Mouse (Mus musculus): ENCODE measurements around the gene Tnk1. TPM values are rescaled to one million over a fixed set of nuclear protein-coding genes. Genes with fewer than 3 reads are reported as not detected.

The Tnk1 gene
- polyA plus RNA-seq, 1 experiment from 2014 or later = 0.69 TPM

DNA sequence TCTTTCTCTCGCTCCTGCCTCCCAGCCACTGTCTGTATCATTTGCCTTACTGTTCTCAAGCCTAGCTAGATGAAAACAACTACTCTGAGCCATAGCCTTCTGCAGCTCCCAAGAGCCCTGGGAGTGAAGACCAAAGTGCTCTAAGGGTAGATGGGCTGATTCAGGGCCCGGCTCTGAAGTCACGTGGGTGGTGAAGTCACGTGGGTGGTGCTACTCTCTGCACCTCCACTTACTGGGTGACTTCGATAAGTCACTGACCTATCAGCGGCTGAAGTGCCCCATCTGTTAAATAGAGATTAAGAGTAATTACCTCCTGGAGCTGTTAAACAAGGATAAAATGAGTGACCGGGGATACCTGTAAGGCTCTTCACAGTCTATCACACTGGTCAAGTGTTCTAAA lies 4.5 kb downstream of the Tnk1 start:
- peak; percentile 86 for DNase-seq
- Histone ChIP-seq H3K4me3 (ENCODE audit: low read depth, low read length) (peak overlapping the region; percentile 1), H3K27ac (ENCODE audit: low read depth) (peak overlapping the region; percentile 84)

GRCm38 (mm10) chr11:69850754-69851153 lies 7.8 kb downstream of the Tnk1 start:
- Histone ChIP-seq H3K27me3 (ENCODE audit: insufficient read depth, low read length) (no peaks in the 10 kb centered on the region), H3K36me3 (replicated peaks; ENCODE audit: insufficient read depth, low read length) (peaks cover 37% of the 10 kb centered on the region), H3K27ac (ENCODE audit: low read depth) (peak overlapping the region; percentile 76), H3K4me1 (ENCODE audit: insufficient read depth) (peaks cover 76% of the 10 kb centered on the region), H3K9ac (replicated peaks) (no peak overlapping the region), H3K9me3 (ENCODE audit: low read length) (no peaks in the 10 kb centered on the region), H3K4me3 (ENCODE audit: low read depth, low read length) (no peak overlapping the region), H3K4me2 (ENCODE audit: low read depth, low read length) (peak overlapping the region; percentile 29; the same call in 1 of the 2 replicates)
- 40% methylated on average over 8 of the region's 8 CpGs for WGBS (ENCODE audit: insufficient replicate concordance)
- DNase-seq = peak; percentile 25
- TF ChIP-seq EP300 (IDR thresholded peaks at IDR 0.05; ENCODE audit: low read depth) (no peak), CTCF (IDR thresholded peaks at IDR 0.05; ENCODE audit: low read depth) (no peak)
- ATAC-seq = no peak

More for the DNA sequence above, 4.5 kb downstream of the Tnk1 start:
- Histone ChIP-seq H3K27me3 (ENCODE audit: insufficient read depth, low read length) (peaks cover 5% of the 10 kb centered on the region; the same call in 1 of the 2 replicates), H3K4me1 (ENCODE audit: insufficient read depth) (peaks cover 59% of the 10 kb centered on the region), H3K9ac (replicated peaks) (peak overlapping the region; percentile 54), H3K4me2 (ENCODE audit: low read depth, low read length) (peak overlapping the region; percentile 53), H3K36me3 (replicated peaks; ENCODE audit: insufficient read depth, low read length) (peaks cover 32% of the 10 kb centered on the region), H3K9me3 (ENCODE audit: low read length) (no peaks in the 10 kb centered on the region)
- ATAC-seq = peak; percentile 92
- TF ChIP-seq CTCF (IDR thresholded peaks at IDR 0.05; ENCODE audit: low read depth) = no peak
- TF ChIP-seq EP300 (IDR thresholded peaks at IDR 0.05; ENCODE audit: low read depth) = peak; percentile 98
- 28% methylated on average over 7 of the region's 7 CpGs for WGBS (ENCODE audit: insufficient replicate concordance)

DNA sequence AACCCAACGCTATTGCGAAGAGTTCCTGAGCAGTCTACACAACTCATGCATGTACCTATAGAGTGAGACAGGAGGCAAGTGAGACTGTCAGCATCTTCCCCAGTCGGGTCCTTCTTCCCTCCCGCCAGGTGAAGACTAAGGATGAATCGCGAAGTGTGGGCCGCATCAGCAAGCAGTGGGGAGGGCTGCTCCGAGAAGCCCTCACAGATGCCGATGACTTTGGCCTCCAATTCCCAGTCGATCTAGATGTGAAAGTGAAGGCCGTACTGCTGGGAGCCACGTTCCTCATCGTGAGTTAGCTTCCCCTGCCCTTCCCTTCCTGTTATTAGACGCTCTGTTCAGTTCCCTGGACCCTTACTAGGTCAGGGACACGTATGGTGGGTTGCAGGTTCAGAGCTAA lies 8.6 kb downstream of the Tnk1 start:
- WGBS (ENCODE audit: insufficient replicate concordance) = 79% methylated on average over 15 of the region's 15 CpGs
- H3K36me3 ChIP-seq (replicated peaks; ENCODE audit: insufficient read depth, low read length) = peaks cover 37% of the 10 kb centered on the region
- no peak for DNase-seq
- H3K4me1 ChIP-seq (ENCODE audit: insufficient read depth) = peaks cover 75% of the 10 kb centered on the region
- H3K27ac ChIP-seq (ENCODE audit: low read depth) = peak overlapping the region; percentile 76
- ATAC-seq = no peak
- H3K9ac ChIP-seq (replicated peaks) = no peak overlapping the region
- H3K9me3 ChIP-seq (ENCODE audit: low read length) = no peaks in the 10 kb centered on the region
- H3K27me3 ChIP-seq (ENCODE audit: insufficient read depth, low read length) = no peaks in the 10 kb centered on the region
- H3K4me3 ChIP-seq (ENCODE audit: low read depth, low read length) = no peak overlapping the region
- 0 out of 2 replicates have a peak overlapping the region, but pooled peaks have one; percentile 7 for H3K4me2 ChIP-seq (ENCODE audit: low read depth, low read length)
- no peak for TF ChIP-seq CTCF (IDR thresholded peaks at IDR 0.05; ENCODE audit: low read depth)
- no peak for TF ChIP-seq EP300 (IDR thresholded peaks at IDR 0.05; ENCODE audit: low read depth)

DNA sequence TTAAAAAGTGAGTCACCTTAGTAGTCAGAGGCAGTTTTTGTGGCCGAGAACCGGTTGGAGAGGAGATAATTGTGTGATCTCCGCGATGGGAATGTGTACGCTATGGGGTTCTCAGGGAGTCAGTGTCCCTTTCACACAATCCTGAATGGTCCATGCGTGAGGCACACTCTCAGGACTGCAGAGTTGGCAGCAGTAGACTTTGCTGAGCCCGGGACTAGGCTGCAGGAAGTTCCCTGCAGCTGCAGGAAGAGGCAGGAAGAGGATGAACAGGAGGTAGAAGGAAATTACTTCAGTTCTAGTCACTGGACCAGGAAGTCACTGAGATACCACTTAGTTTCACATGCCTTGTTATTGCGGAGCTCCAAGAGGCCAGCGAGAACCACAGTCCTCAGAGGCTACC lies 9.4 kb downstream of the Tnk1 start:
- Histone ChIP-seq H3K27me3 (ENCODE audit: insufficient read depth, low read length) (no peaks in the 10 kb centered on the region), H3K4me2 (ENCODE audit: low read depth, low read length) (peak overlapping the region; percentile 19; the same call in 1 of the 2 replicates), H3K36me3 (replicated peaks; ENCODE audit: insufficient read depth, low read length) (peaks cover 37% of the 10 kb centered on the region), H3K9me3 (ENCODE audit: low read length) (no peaks in the 10 kb centered on the region), H3K9ac (replicated peaks) (no peak overlapping the region), H3K4me1 (ENCODE audit: insufficient read depth) (peaks cover 69% of the 10 kb centered on the region), H3K4me3 (ENCODE audit: low read depth, low read length) (no peak overlapping the region), H3K27ac (ENCODE audit: low read depth) (peak overlapping the region; percentile 76)
- DNase-seq (no peak), ATAC-seq (no peak)
- no peak for TF ChIP-seq EP300 (IDR thresholded peaks at IDR 0.05; ENCODE audit: low read depth)
- no peak for TF ChIP-seq CTCF (IDR thresholded peaks at IDR 0.05; ENCODE audit: low read depth)
- 60% methylated on average over 9 of the region's 9 CpGs for WGBS (ENCODE audit: insufficient replicate concordance)

- TF ChIP-seq CTCF (IDR thresholded peaks at IDR 0.05; ENCODE audit: low read depth) (no peak), EP300 (IDR thresholded peaks at IDR 0.05; ENCODE audit: low read depth) (no peak)
- 95% methylated on average over 6 of the region's 6 CpGs for WGBS (ENCODE audit: insufficient replicate concordance)
- Histone ChIP-seq H3K4me1 (ENCODE audit: insufficient read depth) (peaks cover 61% of the 10 kb centered on the region), H3K27ac (ENCODE audit: low read depth) (no peak overlapping the region), H3K9ac (replicated peaks) (no peak overlapping the region), H3K4me3 (ENCODE audit: low read depth, low read length) (no peak overlapping the region), H3K36me3 (replicated peaks; ENCODE audit: insufficient read depth, low read length) (peaks cover 37% of the 10 kb centered on the region), H3K9me3 (ENCODE audit: low read length) (no peaks in the 10 kb centered on the region), H3K27me3 (ENCODE audit: insufficient read depth, low read length) (no peaks in the 10 kb centered on the region), H3K4me2 (ENCODE audit: low read depth, low read length) (peak overlapping the region; percentile 92)
- no peak for ATAC-seq
- DNase-seq = no peak
Measured at GRCm38 (mm10) chr11:69848021-69848420, 10.5 kb downstream of the Tnk1 start.

GRCm38 (mm10) chr11:69846738-69847688 lies 11.5 kb downstream of the Tnk1 start:
- peaks cover 56% of the 10 kb centered on the region for H3K4me1 ChIP-seq (ENCODE audit: insufficient read depth)
- peak; percentile 66 for DNase-seq

More at GRCm38 (mm10) chr11:69846738-69847688, 11.5 kb downstream of the Tnk1 start:
- H3K27ac ChIP-seq (ENCODE audit: low read depth) = peak overlapping the region; percentile 97
- whole genome bisulfite sequencing (ENCODE audit: insufficient replicate concordance) = 8% methylated on average over 37 of the region's 37 CpGs
- peak overlapping the region; percentile 89 for H3K4me3 ChIP-seq (ENCODE audit: low read depth, low read length)
- ATAC-seq = peak; percentile 32
- no peaks in the 10 kb centered on the region for H3K27me3 ChIP-seq (ENCODE audit: insufficient read depth, low read length)
- peak overlapping the region; percentile 92 for H3K4me2 ChIP-seq (ENCODE audit: low read depth, low read length)
- H3K9ac ChIP-seq (replicated peaks) = peak overlapping the region; percentile 92
- no peaks in the 10 kb centered on the region for H3K9me3 ChIP-seq (ENCODE audit: low read length)
- TF ChIP-seq CTCF (IDR thresholded peaks at IDR 0.05; ENCODE audit: low read depth) (no peak), EP300 (IDR thresholded peaks at IDR 0.05; ENCODE audit: low read depth) (no peak)
- H3K36me3 ChIP-seq (replicated peaks; ENCODE audit: insufficient read depth, low read length) = peaks cover 33% of the 10 kb centered on the region

Measured in liver, postnatal 0 days (tissue).